9 mouse cellular contexts compared by ENCODE assay signal in genomic region chr6:4746696-4747439, GRCm38 (mm10). TPM values are rescaled to one million over a fixed set of nuclear protein-coding genes. Genes with fewer than 3 reads are reported as not detected.
DNase-seq lines count a peak whose midpoint lies in the region; ATAC-seq and TF ChIP-seq lines count a peak whose summit lies in the region.
"Had no signal": no experiment of that assay in that cellular context is flagged by ENCODE, and none has a peak within 500 bp of the region (broad histone marks: within the 10 kb centered on the region; RNA-seq: fewer than 3 reads in every experiment).

TSS of gene Sgce (minus strand) at chr6:4747207.
TSS of gene Peg10 (plus strand) at chr6:4747306.

- H3K9me3 ChIP-seq in E14TG2a.4 (ENCODE audit: low read length), result peaks cover 35% of the 10 kb centered on the region
- H3K9me3 ChIP-seq in lung, embryonic 14.5 days (ENCODE audit: low read depth, low read length), result peaks cover 10% of the 10 kb centered on the region; the same call in 1 of the 2 replicates

- DNase-seq in cerebellum, adult 2 months, result peak; percentile 73 to 81
- DNase-seq in heart, postnatal 4 days, result peak; percentile 88
- DNase-seq in layer of hippocampus, adult 9-11 months, result peak; percentile 60
- DNase-seq in lung, embryonic 14.5 days, result peak; percentile 84
- DNase-seq in thymus, adult 2 months, result peak; percentile 47

- ATAC-seq in frontal cortex, adult (ENCODE audit: low TSS enrichment), result peak; percentile 32
- peak; percentile 64 for ATAC-seq in lung, embryonic 14.5 days (ENCODE audit: insufficient read depth)
- 0 out of 2 replicates have a peak, but pooled peaks have one; percentile 14 for ATAC-seq in neutrophil, adult 5-6 weeks (ENCODE audit: extremely low read depth, insufficient number of reproducible peaks, low FRiP score, poor library complexity, severe bottlenecking)

- peaks cover 34% of the 10 kb centered on the region for H3K27me3 ChIP-seq in E14TG2a.4 (ENCODE audit: insufficient read depth, low read length)
- H3K27me3 ChIP-seq in cerebellum, adult 2 months (ENCODE audit: control insufficient read depth, insufficient read depth, low read length), result no peaks in the 10 kb centered on the region
- no peaks in the 10 kb centered on the region for H3K27me3 ChIP-seq in lung, embryonic 14.5 days (ENCODE audit: insufficient read depth, low read length)
- H3K27me3 ChIP-seq in thymus, adult 2 months (ENCODE audit: control insufficient read depth, insufficient read depth, low read length), result no peaks in the 10 kb centered on the region

- H3K9ac ChIP-seq in lung, embryonic 14.5 days, result peak within 1 kb of the TSS; percentile 53

- H3K27ac ChIP-seq in cerebellum, adult 2 months (ENCODE audit: insufficient read depth, low read length), result peak within 1 kb of the TSS; percentile 65
- peak within 1 kb of the TSS; percentile 50 for H3K27ac ChIP-seq in lung, embryonic 14.5 days (ENCODE audit: low read depth)
- H3K27ac ChIP-seq in thymus, adult 2 months (ENCODE audit: control insufficient read depth, insufficient read depth, low read length), result no peak within 1 kb of the TSS

- no peak; the same call in 1 of the 2 replicates for TF ChIP-seq CTCF in E14TG2a.4 (conservative IDR thresholded peaks at IDR 0.05; ENCODE audit: low read length)
- peak; percentile 57 for TF ChIP-seq CTCF in cerebellum, adult 2 months (IDR thresholded peaks at IDR 0.05; ENCODE audit: borderline replicate concordance, insufficient read depth, low read depth, low read length)
- peak; percentile 75 for TF ChIP-seq CTCF in lung, embryonic 14.5 days (IDR thresholded peaks at IDR 0.05; ENCODE audit: low read depth)
- TF ChIP-seq CTCF in thymus, adult 2 months (IDR thresholded peaks at IDR 0.05; ENCODE audit: borderline replicate concordance, control insufficient read depth, extremely low read depth, insufficient read depth, low read length, poor library complexity), result 0 out of 2 replicates have a peak, but pooled peaks have one; percentile 26

- TF ChIP-seq POLR2A in cerebellum, adult 2 months (IDR thresholded peaks at IDR 0.05; ENCODE audit: borderline replicate concordance, insufficient read depth, low read length), result 0 out of 2 replicates have a peak, but pooled peaks have one; percentile 3
- no peak for TF ChIP-seq POLR2A in thymus, adult 2 months (IDR thresholded peaks at IDR 0.05; ENCODE audit: control insufficient read depth, extremely low read depth, insufficient read depth, low read length, poor library complexity)

- H3K36me3 ChIP-seq in E14TG2a.4 (ENCODE audit: insufficient read depth, low read length), result no peaks in the 10 kb centered on the region; the same call in 1 of the 2 replicates
- H3K36me3 ChIP-seq in lung, embryonic 14.5 days (ENCODE audit: insufficient read depth), result no peaks in the 10 kb centered on the region
- no peaks in the 10 kb centered on the region for H3K36me3 ChIP-seq in thymus, adult 2 months (ENCODE audit: control insufficient read depth, insufficient read depth, low read length)
- H3K36me3 ChIP-seq: G1E had no signal

- H3K4me3 ChIP-seq in E14TG2a.4 (replicated peaks; ENCODE audit: low read length), result peak within 1 kb of the TSS; percentile 76
- H3K4me3 ChIP-seq in cerebellum, adult 2 months (replicated peaks; ENCODE audit: insufficient read depth, low read depth, low read length), result peak within 1 kb of the TSS; percentile 69
- H3K4me3 ChIP-seq in lung, embryonic 14.5 days (ENCODE audit: low read depth, low read length), result peak within 1 kb of the TSS; percentile 39
- peak within 1 kb of the TSS; percentile 40 for H3K4me3 ChIP-seq in thymus, adult 2 months (ENCODE audit: control insufficient read depth, insufficient read depth, low read length)

- H3K4me1 ChIP-seq in E14TG2a.4 (replicated peaks; ENCODE audit: low read depth, low read length), result peaks cover 8% of the 10 kb centered on the region
- H3K4me1 ChIP-seq in cerebellum, adult 2 months (ENCODE audit: control insufficient read depth, insufficient read depth, low read length), result no peaks in the 10 kb centered on the region
- H3K4me1 ChIP-seq in lung, embryonic 14.5 days (ENCODE audit: insufficient read depth), result peaks cover 6% of the 10 kb centered on the region; the same call in 1 of the 2 replicates
- peaks cover 8% of the 10 kb centered on the region; the same call in 1 of the 2 replicates for H3K4me1 ChIP-seq in thymus, adult 2 months (replicated peaks; ENCODE audit: control insufficient read depth, insufficient read depth, low read length)

- WGBS in cerebellum, adult 2 months, result 64% methylated on average over 38 of the region's 38 CpGs
- WGBS in lung, embryonic 14.5 days, result 38% methylated on average over 35 of the region's 38 CpGs
- 50% methylated on average over 35 of the region's 38 CpGs for WGBS in thymus, adult 2 months

- H3K4me2 ChIP-seq in lung, embryonic 14.5 days, result peak within 1 kb of the TSS; percentile 57

RNA-seq across cellular contexts. Expression of gene Sgce, which starts in this region (rescaled TPM):
- 39.5 and 40.5 TPM in 2 replicates for polyA plus RNA-seq in cerebellum, adult 2 months (2012; rRNA removed)
- 10 to 100 TPM; 45.5 to 48.0 TPM for total RNA-seq in heart, postnatal 4 days (2021)
- polyA plus RNA-seq in lung, embryonic 14.5 days (2014; fragmentation: Nextera tagmentation; extraction: Ambion mirVana), result 49.9 and 52.7 TPM in 2 replicates
- 1.1 and 1.2 TPM in 2 replicates for total RNA-seq in neutrophil, adult 5-6 weeks (2017)
- 1.6 and 2.7 TPM in 2 replicates for polyA plus RNA-seq in thymus, adult 2 months (2012; rRNA removed)
- polyA plus RNA-seq: G1E had no signal

RNA-seq across cellular contexts. Expression of gene Peg10, which starts in this region (rescaled TPM):
- polyA plus RNA-seq in cerebellum, adult 2 months (2012; rRNA removed), result 18.7 and 18.9 TPM in 2 replicates
- total RNA-seq in heart, postnatal 4 days (2021), result 10 to 100 TPM in 1 of 2 experiments, 1 to 10 TPM in 1; 9.1 to 10.3 TPM
- polyA plus RNA-seq in lung, embryonic 14.5 days (2014; fragmentation: Nextera tagmentation; extraction: Ambion mirVana), result 4.0 and 4.3 TPM in 2 replicates
- total RNA-seq in neutrophil, adult 5-6 weeks (2017), result 0.35 and 0.61 TPM in 2 replicates
- 0.32 TPM in 2 replicates for polyA plus RNA-seq in thymus, adult 2 months (2012; rRNA removed)
- polyA plus RNA-seq: G1E had no signal

Comparison
In these comparisons a context has a peak if more than half of its experiments do, and no peak if none do; other contexts are left out.
1. RNA of gene Sgce (total RNA-seq): 45.5 to 48.0 TPM in heart, postnatal 4 days; 1.1 to 1.2 TPM in neutrophil, adult 5-6 weeks; every median in the first group is over 10 times any median in the second.
2. RNA of gene Sgce (polyA plus RNA-seq): 49.9 to 52.7 TPM in lung, embryonic 14.5 days and 39.5 to 40.5 TPM in cerebellum, adult 2 months; 1.6 to 2.7 TPM in thymus, adult 2 months; every median in the first group is over 10 times any median in the second.
3. ATAC-seq: peak in every context shown above with its lines; median percentile 64 in lung, embryonic 14.5 days; 32 in frontal cortex, adult; 14 in neutrophil, adult 5-6 weeks.
4. Peak in every context shown above with its lines, with median percentiles within 50 percentile points of each other: H3K4me3 ChIP-seq and DNase-seq.